Comparison of ENCODE assay signal across 8 mouse cellular contexts in genomic region chr6:135087721-135088451, GRCm38 (mm10). TPM values are rescaled to one million over a fixed set of nuclear protein-coding genes. Genes with fewer than 3 reads are reported as not detected.
DNase-seq lines count a peak whose midpoint lies in the region; ATAC-seq lines count a peak whose summit lies in the region.

No protein-coding gene starts in this region.

- peak; percentile 94 for ATAC-seq in common myeloid progenitor, adult 5-6 weeks (replicated peaks; ENCODE audit: low read depth, poor library complexity, severe bottlenecking)
- ATAC-seq in megakaryocyte progenitor cell, adult 5-6 weeks (replicated peaks; ENCODE audit: poor library complexity), result peak; percentile 97

- DNase-seq in ZHBTc4 (ENCODE audit: low read depth, low spot score), result peak; percentile 89
- DNase-seq in gastrocnemius, adult 8-10 months (ENCODE audit: low spot score in 2 of 2), result peak; percentile 41 to 45
- DNase-seq in hindlimb bud, embryonic 11.5 days (ENCODE audit: extremely low spot score, low read depth, low spot score), result peak; percentile 89
- DNase-seq in left cerebral cortex, adult 8-10 months (ENCODE audit: low spot score in 2 of 2), result peak; percentile 33 to 83
- peak; percentile 88 for DNase-seq in right cerebral cortex, postnatal 14 days
- DNase-seq in urinary bladder, postnatal 25 days (ENCODE audit: low spot score), result peak; percentile 79

RNA-seq across cellular contexts. Expression of gene Gprc5a, which starts 22.4 kb away (rescaled TPM):
- 0.15 and 0.69 TPM in 2 replicates for total RNA-seq in common myeloid progenitor, adult 5-6 weeks (2017)
- under 1 TPM; 0.13 to 0.73 (median 0.27) TPM for total RNA-seq in gastrocnemius, adult 8-10 months (2022)
- under 1 TPM in 3 of 4 experiments, not detected in 1; 0.17 to 0.35 (median 0.21) TPM for total RNA-seq in left cerebral cortex, adult 8-10 months (2022)
- not detected in 2 replicates for total RNA-seq in megakaryocyte progenitor cell, adult 5-6 weeks (2015)
- total RNA-seq in megakaryocyte progenitor cell, adult 5-6 weeks (2017), result not detected in 2 replicates

RNA-seq across cellular contexts. Expression of gene Gprc5d, which starts 30.2 kb away (rescaled TPM):
- not detected in 2 replicates for total RNA-seq in common myeloid progenitor, adult 5-6 weeks (2017)
- not detected for total RNA-seq in gastrocnemius, adult 8-10 months (2022)
- total RNA-seq in left cerebral cortex, adult 8-10 months (2022), result under 1 TPM in 1 of 4 experiments, not detected in 3; 0.28 TPM
- not detected in 2 replicates for total RNA-seq in megakaryocyte progenitor cell, adult 5-6 weeks (2015)
- not detected in 2 replicates for total RNA-seq in megakaryocyte progenitor cell, adult 5-6 weeks (2017)

Comparison
In these comparisons a context has a peak if more than half of its experiments do, and no peak if none do; other contexts are left out.
1. Peak in every context shown above with its lines: DNase-seq and ATAC-seq.